Mouse (Mus musculus): ENCODE data around the gene Snx5.

DNA sequence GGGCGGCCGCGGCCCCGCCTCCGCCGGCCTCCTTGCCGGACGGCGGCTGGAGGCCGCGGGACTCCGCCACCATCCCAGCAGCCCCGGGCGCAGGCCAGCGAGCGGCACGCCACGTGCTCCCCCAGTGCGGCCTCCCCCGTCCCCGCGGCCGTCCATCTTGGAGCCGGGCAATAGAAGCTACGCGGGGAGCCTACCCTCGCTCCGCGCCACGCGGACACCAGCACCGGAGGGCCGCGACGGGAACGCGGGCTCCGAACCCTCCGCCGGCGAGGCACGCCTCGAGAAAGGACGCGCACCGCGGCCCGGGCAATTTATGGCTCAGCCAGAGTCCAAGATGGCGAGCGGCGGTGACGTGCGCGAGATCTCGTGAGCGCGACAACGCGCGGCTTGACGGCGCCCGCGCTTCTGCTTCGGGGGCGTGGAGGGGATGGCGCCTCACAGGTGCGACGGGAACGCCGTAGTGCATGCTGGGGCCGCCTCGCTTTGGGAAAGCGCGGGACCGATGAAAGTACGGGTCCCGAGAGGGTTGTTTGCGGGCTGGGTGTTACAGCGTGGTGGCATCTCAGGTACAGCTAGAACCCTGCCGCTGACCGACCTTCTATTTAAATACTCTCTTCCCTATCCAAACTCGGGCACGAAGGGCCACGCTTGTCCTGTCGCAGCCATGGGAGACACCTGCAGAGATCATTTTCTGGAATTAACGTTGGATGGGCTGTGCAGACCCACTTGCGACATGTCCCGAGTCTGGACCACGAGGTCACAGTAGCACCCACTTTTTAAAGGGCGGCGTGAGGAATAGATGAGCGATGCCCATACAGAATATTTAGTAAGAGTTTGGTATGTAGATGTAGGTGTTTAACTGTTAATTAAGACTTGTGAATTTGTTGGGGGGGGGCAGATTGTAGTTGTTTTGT is at the start of gene Snx5, which contains the start of gene Mgme1:
- TF ChIP-seq CTCF (IDR thresholded peaks at IDR 0.05 in 2 of 3, conservative IDR thresholded peaks at IDR 0.05 in 1 of 3; ENCODE audit: control insufficient read depth in 1 of 3, insufficient read depth in 1 of 3, low read depth in 2 of 3, low read length in 3 of 3, poor library complexity in 1 of 3, severe bottlenecking in 1 of 3) (peak in 1 of 3 experiments; percentile 12; a peak in 1 of 6 replicates), MXI1 (IDR thresholded peaks at IDR 0.05; ENCODE audit: low read depth, low read length) (peak; percentile 90), EP300 (IDR thresholded peaks at IDR 0.05; ENCODE audit: low read depth in 1 of 2, low read length in 2 of 2) (no peak), ELF1 (IDR thresholded peaks at IDR 0.05; ENCODE audit: low read depth, low read length) (no peak; the same call in 1 of the 2 replicates), TBP (IDR thresholded peaks at IDR 0.05; ENCODE audit: low read depth, low read length) (peak; percentile 94), ZC3H11A (IDR thresholded peaks at IDR 0.05; ENCODE audit: low read depth, low read length) (no peak), GATA1 (IDR thresholded peaks at IDR 0.05; ENCODE audit: low read depth, low read length) (no peak), BHLHE40 (IDR thresholded peaks at IDR 0.05; ENCODE audit: borderline replicate concordance, low read depth, low read length) (no peak), USF1 (IDR thresholded peaks at IDR 0.05; ENCODE audit: low read depth, low read length) (peak; percentile 68), UBTF (IDR thresholded peaks at IDR 0.05; ENCODE audit: borderline replicate concordance, insufficient read depth, low read depth, low read length) (no peak; the same call in 1 of the 2 replicates)
